Mouse (Mus musculus) lung, embryonic 16.5 days (tissue): ENCODE measurements around the gene Vamp2. TPM values are rescaled to one million over a fixed set of nuclear protein-coding genes. Genes with fewer than 3 reads are reported as not detected.
A peak's percentile ranks its signal among the peaks of the same experiment; 100 is the strongest.

ENCODE experiments used
- ATAC-seq: fragments of 200-750 bp; cut with Nextera tagmentation; 2 replicates; pipeline ENCODE4 v1.8.0; 2017; ENCODE audit warnings: low read depth, mild to moderate bottlenecking, moderate library complexity
- H3K27ac ChIP-seq: fragments of 300-500 bp; sonication (generic); 2 replicates; pipeline ENCODE4 v1.5.1; 2014; ENCODE audit warnings: mild to moderate bottlenecking, control low read depth, low read length
- H3K27me3 ChIP-seq: fragments of 300-500 bp; sonication (generic); 2 replicates; pipeline ENCODE4 v1.6.1; 2014; ENCODE audit warnings: low read depth, low read length, mixed read lengths; ENCODE audit not compliant: control insufficient read depth, insufficient read depth
- H3K36me3 ChIP-seq: fragments of 300-500 bp; sonication (generic); 2 replicates; pipeline ENCODE4 v1.6.1; 2014; ENCODE audit warnings: low read length; ENCODE audit not compliant: control insufficient read depth, insufficient read depth
- H3K4me1 ChIP-seq: fragments of 300-500 bp; sonication (generic); replicated peaks from 2 replicates; pipeline ENCODE4 v1.6.1; 2014; ENCODE audit warnings: low read length, mixed read lengths; ENCODE audit not compliant: control insufficient read depth, insufficient read depth
- H3K4me2 ChIP-seq: fragments of 300-500 bp; sonication (generic); 2 replicates; pipeline ENCODE4 v1.6.1; 2014; ENCODE audit warnings: low read depth, low read length, control low read depth
- H3K4me3 ChIP-seq: fragments of 300-500 bp; sonication (generic); 2 replicates; pipeline ENCODE4 v1.5.1; 2014; ENCODE audit warnings: mild to moderate bottlenecking, low read length, control low read depth
- H3K9ac ChIP-seq: fragments of 300-500 bp; sonication (generic); 2 replicates; pipeline ENCODE4 v1.6.1; 2014; ENCODE audit warnings: low read length, control low read depth
- H3K9me3 ChIP-seq: fragments of 300-500 bp; sonication (generic); 2 replicates; pipeline ENCODE4 v1.6.1; 2016; ENCODE audit warnings: low read length; ENCODE audit not compliant: control insufficient read depth
- WGBS: fragments of 180-500 bp; shearing (Covaris S2); extraction: QIAGEN DNeasy Blood & Tissue Kit; methylation state at CpG from one replicate; pipeline ENCODE4 v1.1.7; 2014; 5-methylcytosine and 5-hydroxymethylcytosine counted together
- polyA plus RNA-seq: library from polyadenylated mRNA; unstranded; fragments of >200 nt; fragmentation: Nextera tagmentation; extraction: Ambion mirVana; gene quantifications from 2 replicates; pipeline ENCODE4 v1.2.1, GENCODE M21; 2015

Vamp2 gene
- polyA plus RNA-seq, 1 experiment from 2014 or later, result 85.2 TPM

GRCm38 (mm10) chr11:69063413-69064201 is 24.7 kb upstream of the Vamp2 start:
- peak overlapping the region; percentile 85 for H3K27ac ChIP-seq
- H3K4me1 ChIP-seq, result peaks cover 33% of the 10 kb centered on the region
- under 1% methylated on average over 31 of the region's 31 CpGs for WGBS
- no peaks in the 10 kb centered on the region for H3K9me3 ChIP-seq
- peak; percentile 58 for ATAC-seq
- H3K4me3 ChIP-seq, result peak overlapping the region; percentile 73
- H3K27me3 ChIP-seq, result no peaks in the 10 kb centered on the region
- no peaks in the 10 kb centered on the region for H3K36me3 ChIP-seq
- H3K9ac ChIP-seq, result peak overlapping the region; percentile 76
- peak overlapping the region; percentile 75 for H3K4me2 ChIP-seq

- Histone ChIP-seq H3K27me3 (no peaks in the 10 kb centered on the region), H3K4me2 (peak overlapping the region; percentile 75), H3K4me1 (peaks cover 32% of the 10 kb centered on the region), H3K4me3 (peak overlapping the region; percentile 73), H3K9me3 (no peaks in the 10 kb centered on the region), H3K36me3 (no peaks in the 10 kb centered on the region), H3K9ac (peak overlapping the region; percentile 76), H3K27ac (peak overlapping the region; percentile 70)
- WGBS, result 52% methylated on average over 9 of the region's 9 CpGs
- ATAC-seq, result no peak
Observed at GRCm38 (mm10) chr11:69064259-69065133, 23.8 kb upstream of the Vamp2 start.

DNA sequence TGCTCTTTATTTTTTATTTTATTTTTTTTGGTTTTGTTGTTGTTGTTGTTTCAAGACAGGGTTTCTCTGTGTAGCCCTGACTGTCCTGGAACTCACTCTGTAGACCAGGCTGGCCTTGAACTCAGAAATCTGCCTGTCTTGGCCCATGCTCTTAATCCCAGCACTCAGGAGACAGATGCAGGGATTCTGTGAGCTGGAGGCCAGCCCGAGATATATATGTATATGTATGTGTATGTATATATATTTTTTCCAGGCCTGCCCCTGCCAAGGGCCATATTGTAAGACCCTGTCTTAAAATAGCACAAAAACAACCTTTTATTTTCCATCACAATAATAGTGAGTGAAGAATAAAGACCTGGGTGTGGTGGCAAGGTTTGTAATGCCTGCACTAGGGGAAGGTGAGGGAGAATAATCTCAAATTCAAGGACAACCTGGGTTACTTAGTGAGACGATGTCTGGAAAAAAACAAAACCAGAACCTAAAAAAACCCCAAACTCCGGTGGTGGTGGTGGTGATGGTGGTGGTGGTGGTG is 22.8 kb upstream of the Vamp2 start:
- Histone ChIP-seq H3K9ac (no peak overlapping the region), H3K9me3 (no peaks in the 10 kb centered on the region), H3K4me2 (0 out of 2 replicates have a peak overlapping the region, but pooled peaks have one; percentile 52), H3K4me1 (peaks cover 36% of the 10 kb centered on the region), H3K36me3 (no peaks in the 10 kb centered on the region), H3K27me3 (no peaks in the 10 kb centered on the region), H3K4me3 (no peak overlapping the region), H3K27ac (no peak overlapping the region)
- 58% methylated on average over 3 of the region's 3 CpGs for WGBS
- ATAC-seq, result no peak

GRCm38 (mm10) chr11:69066163-69066861 is 22.0 kb upstream of the Vamp2 start:
- ATAC-seq, result no peak
- H3K27ac ChIP-seq, result no peak overlapping the region
- peak overlapping the region; percentile 62 for H3K9ac ChIP-seq
- H3K27me3 ChIP-seq, result no peaks in the 10 kb centered on the region
- no peaks in the 10 kb centered on the region for H3K36me3 ChIP-seq
- peak overlapping the region; percentile 52 for H3K4me2 ChIP-seq
- peaks cover 29% of the 10 kb centered on the region for H3K4me1 ChIP-seq
- no peaks in the 10 kb centered on the region for H3K9me3 ChIP-seq
- WGBS, result 1% methylated on average over 29 of the region's 29 CpGs
- peak overlapping the region; percentile 46 for H3K4me3 ChIP-seq

DNA sequence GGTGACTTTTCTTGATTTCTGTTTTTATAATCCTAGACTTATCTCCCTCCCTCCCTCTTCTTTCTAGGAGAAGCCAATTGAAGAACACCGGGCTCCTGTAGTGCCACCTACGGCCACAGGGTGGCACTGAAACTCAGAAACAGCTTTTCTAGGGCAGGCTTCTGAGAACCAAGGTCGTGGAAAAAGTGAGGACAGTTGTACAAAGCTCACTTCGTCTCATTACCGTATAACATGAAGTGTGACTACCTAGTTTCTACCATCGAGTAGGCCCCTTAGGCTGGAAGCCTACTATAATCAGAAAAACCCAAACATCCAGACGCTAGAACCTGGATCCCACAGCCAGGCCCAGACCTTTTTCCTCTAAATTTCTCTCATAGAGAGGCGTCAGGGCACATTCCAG is 21.3 kb upstream of the Vamp2 start:
- Histone ChIP-seq H3K27me3 (no peaks in the 10 kb centered on the region), H3K4me3 (peak overlapping the region; percentile 46), H3K36me3 (no peaks in the 10 kb centered on the region), H3K4me2 (peak overlapping the region; percentile 52), H3K9ac (no peak overlapping the region), H3K9me3 (no peaks in the 10 kb centered on the region), H3K4me1 (peaks cover 30% of the 10 kb centered on the region), H3K27ac (peak overlapping the region; percentile 11; the same call in 1 of the 2 replicates)
- 8% methylated on average over 8 of the region's 8 CpGs for WGBS
- no peak for ATAC-seq

- no peaks in the 10 kb centered on the region for H3K9me3 ChIP-seq
- H3K36me3 ChIP-seq, result no peaks in the 10 kb centered on the region
- H3K27ac ChIP-seq, result peak overlapping the region; percentile 11
- 0 out of 2 replicates have a peak overlapping the region, but pooled peaks have one; percentile 26 for H3K9ac ChIP-seq
- H3K27me3 ChIP-seq, result no peaks in the 10 kb centered on the region
- H3K4me1 ChIP-seq, result peaks cover 35% of the 10 kb centered on the region
- 24% methylated on average over 6 of the region's 6 CpGs for WGBS
- no peak overlapping the region for H3K4me2 ChIP-seq
- H3K4me3 ChIP-seq, result no peak overlapping the region
- ATAC-seq, result no peak
Observed at GRCm38 (mm10) chr11:69067601-69068000, 20.7 kb upstream of the Vamp2 start.

DNA sequence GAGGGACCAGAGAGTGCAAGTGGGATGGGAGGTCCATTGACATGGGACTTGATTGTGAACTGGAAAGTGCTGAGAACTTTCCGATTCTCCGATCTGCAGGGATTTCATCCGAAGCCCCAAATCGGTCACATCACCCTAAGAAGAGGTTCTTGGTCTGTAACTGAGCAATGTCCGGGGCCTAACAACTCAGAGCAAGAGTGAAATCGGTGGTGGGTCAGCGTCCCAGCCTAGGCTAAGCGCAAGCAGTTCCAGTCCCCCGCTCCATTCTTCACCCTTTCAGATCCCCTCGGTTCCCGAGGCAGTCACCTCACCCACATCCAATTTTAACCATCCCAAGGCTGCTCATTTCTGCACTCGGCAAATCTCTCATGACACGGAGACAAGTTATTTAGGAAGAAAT is 18.2 kb upstream of the Vamp2 start:
- peak overlapping the region; percentile 71 for H3K4me3 ChIP-seq
- H3K9me3 ChIP-seq, result no peaks in the 10 kb centered on the region
- H3K27ac ChIP-seq, result peak overlapping the region; percentile 96
- peak overlapping the region; percentile 69 for H3K4me2 ChIP-seq
- H3K36me3 ChIP-seq, result no peaks in the 10 kb centered on the region
- WGBS, result 1% methylated on average over 13 of the region's 13 CpGs
- peaks cover 38% of the 10 kb centered on the region for H3K4me1 ChIP-seq
- no peak for ATAC-seq
- H3K9ac ChIP-seq, result peak overlapping the region; percentile 84
- no peaks in the 10 kb centered on the region for H3K27me3 ChIP-seq

DNA sequence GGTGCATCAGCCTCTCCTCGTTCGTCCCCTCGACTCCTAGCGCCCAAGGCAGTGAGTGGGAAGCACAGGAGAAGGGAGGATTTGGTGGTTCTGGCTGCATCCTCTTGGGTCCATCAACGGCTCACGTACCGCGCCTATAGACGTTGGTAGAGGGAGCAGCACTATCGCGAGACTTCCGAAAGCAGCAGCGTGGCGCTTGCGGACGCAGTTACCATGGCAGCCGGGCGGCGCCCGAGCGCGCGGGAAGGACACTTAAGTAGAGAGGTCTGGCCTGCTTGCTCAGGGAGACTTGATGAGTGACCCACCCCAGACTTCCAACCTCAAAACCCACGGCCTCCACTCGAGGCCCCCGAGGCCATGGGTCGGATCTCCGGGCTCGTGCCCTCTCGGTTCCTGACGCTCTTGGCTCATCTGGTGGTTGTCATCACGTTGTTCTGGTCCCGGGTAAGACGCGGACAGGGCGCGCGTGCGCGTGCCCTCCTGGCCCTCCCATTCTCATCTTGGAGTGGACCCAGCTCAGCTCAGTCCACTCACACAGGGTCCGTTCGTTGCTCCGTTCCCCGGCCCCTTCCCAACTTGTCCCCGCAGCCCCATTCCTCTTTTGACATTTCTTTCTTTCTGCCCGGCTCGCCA is 17.6 kb upstream of the Vamp2 start, which contains the start of gene Tmem107:
Gene Tmem107 (plus strand): TSS at position 217 of the 633 bp plus-strand sequence.
- 0% methylated on average over 47 of the region's 47 CpGs for WGBS
- peak; percentile 90 for ATAC-seq
- peak within 1 kb of the TSS; percentile 84 for H3K9ac ChIP-seq
- peak within 1 kb of the TSS; percentile 96 for H3K27ac ChIP-seq
- H3K27me3 ChIP-seq, result no peaks in the 10 kb centered on the region
- peak within 1 kb of the TSS; percentile 69 for H3K4me2 ChIP-seq
- no peaks in the 10 kb centered on the region for H3K36me3 ChIP-seq
- H3K4me3 ChIP-seq, result peak within 1 kb of the TSS; percentile 71
- no peaks in the 10 kb centered on the region for H3K9me3 ChIP-seq
- H3K4me1 ChIP-seq, result peaks cover 36% of the 10 kb centered on the region
